Mouse (Mus musculus): ENCODE data around the gene Sp4.
A peak's percentile ranks its signal among the peaks of the same experiment; 100 is the strongest.

The Sp4 gene

DNA sequence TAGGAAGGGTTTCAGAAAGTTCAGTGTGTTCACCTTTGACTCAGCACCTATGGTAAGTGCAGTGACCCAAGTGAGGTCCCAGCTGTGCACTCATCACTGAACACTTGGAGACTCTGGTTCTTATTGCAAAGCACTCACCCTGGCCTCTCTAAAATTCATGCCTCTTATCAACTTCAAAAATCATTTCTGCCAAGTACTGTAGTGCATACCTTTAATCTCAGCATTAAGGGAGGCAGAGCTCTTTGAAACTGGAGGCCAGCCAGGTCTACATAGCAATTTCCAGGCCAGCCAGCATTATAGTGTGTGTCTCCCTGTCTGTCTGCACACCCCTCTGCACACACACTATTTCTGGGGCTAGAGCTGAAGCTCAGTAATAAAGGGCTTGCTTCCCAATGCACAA is 36.3 kb downstream of the Sp4 start:
- no peak for DNase-seq

DNA sequence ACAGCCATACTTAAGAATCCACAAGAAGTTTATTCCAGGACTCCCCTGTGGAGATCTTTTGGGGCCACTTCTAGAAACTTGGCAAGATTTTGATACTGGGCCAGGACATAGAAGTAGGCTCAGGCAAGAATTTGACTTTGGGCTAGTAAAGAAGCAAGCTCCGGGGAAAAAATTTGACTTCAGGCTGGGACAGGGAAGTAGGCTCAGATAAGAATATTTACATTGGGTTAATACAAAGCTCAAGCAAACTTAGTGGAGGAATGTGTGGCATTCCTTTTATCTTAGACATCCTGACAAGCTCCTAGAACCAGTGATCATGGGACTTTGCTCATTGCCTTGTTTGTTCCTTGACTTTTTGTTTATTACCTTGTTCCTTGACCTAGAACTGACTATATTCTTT is 37.4 kb downstream of the Sp4 start:
- no peak for DNase-seq

DNA sequence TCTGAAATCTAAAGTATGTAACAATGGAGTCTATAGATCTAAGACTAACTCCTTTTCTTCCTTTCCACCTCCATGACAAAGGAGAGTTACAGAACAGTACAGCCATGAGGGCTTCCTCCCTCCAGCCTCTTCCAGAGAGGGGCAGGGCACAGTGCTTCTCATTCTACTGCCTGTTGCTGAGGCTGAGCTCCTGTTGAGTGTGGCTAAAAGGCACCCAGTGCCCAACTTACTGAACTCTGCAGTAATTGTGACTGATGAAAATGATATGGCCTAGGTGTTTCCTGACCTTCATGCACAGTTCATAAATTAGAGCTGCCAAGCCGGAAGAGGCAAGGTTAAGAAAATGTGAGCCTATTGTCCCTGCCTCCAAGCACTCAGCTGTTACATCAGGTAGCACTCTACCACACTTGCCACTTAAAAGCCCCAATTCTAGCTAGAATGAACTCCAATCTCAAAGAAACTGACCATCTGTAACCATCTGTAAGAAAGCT is 45.9 kb downstream of the Sp4 start:
- no peak for DNase-seq

- DNase-seq = no peak
These were observed 80.1 kb downstream of the Sp4 start for GRCm38 (mm10) chr12:118221182-118221581.

DNA sequence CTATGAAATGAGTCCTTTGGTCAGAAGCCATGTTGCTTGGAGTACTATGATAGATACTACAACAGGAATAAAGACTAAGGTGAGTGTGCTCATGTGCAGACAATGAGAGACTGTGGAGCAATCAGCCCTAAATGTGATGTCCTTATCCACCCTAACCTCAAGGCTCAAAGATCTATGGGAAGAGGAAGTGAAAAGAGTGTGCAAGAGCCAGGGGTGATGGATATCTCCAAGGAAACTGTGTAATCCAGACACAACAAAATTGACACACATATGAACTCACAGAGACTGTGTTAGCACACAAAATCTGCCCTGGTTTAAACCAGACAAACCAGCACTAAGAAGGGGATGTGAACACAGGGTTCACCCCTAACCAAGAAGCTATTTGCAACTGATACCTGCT is 81.2 kb downstream of the Sp4 start:
- DNase-seq = no peak

DNA sequence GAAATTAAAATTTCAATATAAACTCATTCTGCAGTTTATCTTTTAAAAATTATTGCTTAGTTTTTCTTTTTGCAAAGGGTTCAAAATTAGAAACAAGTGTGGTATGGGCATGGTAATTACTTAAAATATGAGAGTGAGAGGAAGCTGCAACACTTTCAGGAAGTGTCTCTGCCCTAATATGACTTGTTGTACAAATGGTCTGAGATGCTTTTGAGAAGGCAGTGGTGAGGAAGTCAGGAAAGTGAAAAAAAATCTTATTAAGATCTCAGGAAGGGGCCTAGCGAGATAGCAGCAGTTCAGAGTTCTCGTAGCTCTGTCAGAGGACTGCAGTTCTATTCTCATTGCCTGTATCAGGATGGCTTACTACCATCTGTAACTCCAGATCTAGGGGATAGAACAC is 89.1 kb downstream of the Sp4 start:
- DNase-seq = no peak

DNA sequence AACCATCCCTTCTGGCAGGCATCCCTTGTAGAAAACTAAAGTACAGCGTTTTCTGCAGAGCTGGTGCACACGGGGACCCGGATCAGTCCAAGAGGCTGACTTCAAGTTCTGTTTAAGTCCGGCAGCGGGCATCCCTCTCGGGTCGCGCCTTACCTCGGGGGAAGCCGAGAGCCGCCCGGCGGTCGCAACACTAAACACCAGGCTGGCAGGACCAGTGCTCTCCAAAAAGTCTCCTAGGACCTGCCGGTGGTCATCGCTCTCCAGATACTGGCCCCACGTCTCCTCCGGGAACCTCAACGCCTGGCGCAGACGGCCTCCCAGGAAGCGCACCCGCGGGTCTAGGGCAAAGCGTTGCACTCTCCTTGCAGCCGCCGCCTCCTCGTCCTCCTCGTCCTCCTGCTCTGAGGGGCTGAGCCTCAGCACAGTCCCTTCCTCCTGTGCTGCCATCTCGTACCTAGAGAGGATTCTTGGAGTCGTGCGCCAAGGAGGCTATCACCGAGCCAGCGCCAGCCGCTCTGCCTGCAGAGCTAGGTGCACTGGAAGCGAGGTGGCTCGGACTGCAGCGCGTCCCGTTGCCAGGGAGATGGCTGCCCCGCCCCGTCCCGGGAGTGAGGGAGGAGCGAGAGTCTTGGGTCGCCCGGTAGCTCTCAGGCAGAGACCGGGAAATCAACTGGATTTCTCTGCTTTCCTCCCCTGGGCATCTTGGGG is 102.7 kb downstream of the Sp4 start, which contains the start of gene Dnah11:
Gene Dnah11, minus strand, starts transcription at position 658 of the 708 bp plus-strand sequence.
- peak; percentile 92 for DNase-seq

DNA sequence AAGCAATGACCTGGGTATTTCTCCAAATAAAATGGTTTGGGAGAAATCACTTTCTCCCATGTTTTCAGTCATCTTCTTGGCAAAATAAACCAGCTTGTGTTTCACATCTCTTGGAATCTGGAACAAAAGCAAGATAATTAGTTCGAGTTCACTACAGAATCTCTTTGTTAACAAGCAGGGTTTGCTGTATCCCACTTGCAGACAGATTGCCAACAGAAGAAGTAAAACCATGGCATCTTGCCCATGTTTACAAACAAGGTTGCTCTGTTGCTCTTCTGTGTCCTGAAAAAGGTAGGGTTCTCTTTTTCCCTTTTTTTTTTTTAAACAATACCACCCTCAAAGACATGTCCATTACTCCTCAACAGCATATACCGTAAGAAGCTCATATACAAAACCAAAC is 104.7 kb downstream of the Sp4 start:
- DNase-seq = no peak

- DNase-seq = no peak
These were observed 111.7 kb downstream of the Sp4 start for GRCm38 (mm10) chr12:118189535-118189934.

- no peak for DNase-seq
These were observed 113.6 kb downstream of the Sp4 start for GRCm38 (mm10) chr12:118187663-118188062.

DNA sequence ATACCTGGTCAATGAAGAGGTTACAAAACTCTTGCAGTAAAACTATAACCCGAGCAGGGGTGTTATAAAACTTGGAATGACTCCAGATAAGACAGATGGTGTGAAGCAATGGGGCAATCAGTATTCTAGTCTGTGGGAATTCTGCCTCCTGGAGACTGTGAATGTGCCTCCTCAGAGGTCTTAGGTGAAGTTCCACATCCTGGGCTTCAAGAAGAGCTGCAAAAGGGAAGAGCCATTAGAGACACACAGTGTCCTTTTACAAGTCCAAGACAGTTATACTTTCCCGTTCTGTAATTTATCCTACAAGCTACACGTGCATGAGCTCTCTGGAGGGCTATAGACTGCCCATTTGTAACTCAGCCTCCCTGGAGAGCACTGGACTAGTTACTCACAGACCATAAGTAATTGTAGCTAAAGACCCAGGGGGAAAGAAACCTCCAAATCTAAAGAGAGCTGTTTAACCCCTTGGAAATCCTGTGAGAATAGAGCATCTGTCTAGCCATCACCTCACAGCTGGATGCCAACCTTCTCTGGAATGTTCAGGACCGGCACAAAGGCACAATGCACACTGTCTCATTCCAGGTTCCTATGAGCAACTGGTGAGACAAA is 114.3 kb downstream of the Sp4 start:
- no peak for DNase-seq

DNA sequence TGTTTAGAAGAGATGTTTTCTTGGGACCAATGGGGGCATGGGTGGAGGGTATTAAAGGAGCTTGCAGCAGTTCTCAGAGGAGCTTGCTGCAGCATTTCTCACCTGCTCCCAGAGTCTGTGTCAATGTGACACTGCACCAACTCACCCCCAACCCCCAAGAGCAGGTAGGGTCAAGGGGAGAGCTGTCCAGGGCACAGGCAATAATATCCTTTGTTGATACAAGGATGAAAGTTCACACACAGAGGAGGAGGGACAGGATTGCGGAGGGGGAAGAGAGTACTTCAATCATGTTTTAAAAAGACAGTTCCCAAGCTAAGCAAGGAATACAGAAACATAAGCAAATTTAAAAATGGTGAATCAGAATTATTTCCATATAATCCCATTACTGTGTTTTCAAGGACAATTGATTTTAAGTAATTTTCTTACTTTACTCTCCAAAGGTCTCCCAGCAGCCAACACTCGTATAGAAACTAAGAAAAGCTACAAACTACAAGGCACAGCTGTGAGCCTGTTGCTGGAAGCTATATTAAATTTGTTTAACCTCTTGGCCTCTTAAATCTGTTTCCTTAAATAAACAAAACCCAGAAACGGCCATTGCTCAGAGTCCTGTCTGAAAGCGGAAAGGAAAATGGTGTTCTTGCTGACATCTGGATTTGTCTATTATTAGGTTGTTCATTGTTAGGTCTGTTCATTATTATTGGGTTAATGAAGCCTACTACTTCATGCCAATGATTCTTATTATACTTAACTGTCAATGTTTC is 114.9 kb downstream of the Sp4 start:
- no peak for DNase-seq
